Mouse (Mus musculus): Measurements from ENCODE around the gene Wapl. TPM values are rescaled to one million over a fixed set of nuclear protein-coding genes. Genes with fewer than 3 reads are reported as not detected.
A peak's percentile ranks its signal among the peaks of the same experiment; 100 is the strongest.

Gene Wapl
- polyA plus RNA-seq, 1 experiment = 231 TPM

- peak overlapping the region; percentile 69 for H3K9ac ChIP-seq (ENCODE audit: low read depth, poor library complexity, severe bottlenecking)
- H3K27me3 ChIP-seq (ENCODE audit: control insufficient read depth, insufficient read depth, low read length, poor library complexity, severe bottlenecking) = no peaks in the 10 kb centered on the region
- peak overlapping the region; percentile 63 for H3K4me3 ChIP-seq (ENCODE audit: low read depth, low read length)
- H3K9me3 ChIP-seq (replicated peaks; ENCODE audit: control insufficient read depth, insufficient read depth, low read length, poor library complexity, severe bottlenecking) = peaks cover 5% of the 10 kb centered on the region; the same call in 1 of the 2 replicates
- TF ChIP-seq POLR2A (IDR thresholded peaks at IDR 0.05; ENCODE audit: insufficient read depth, low read length) = no peak
- TF ChIP-seq CTCF (IDR thresholded peaks at IDR 0.05; ENCODE audit: low read depth, low read length) = no peak
- TF ChIP-seq EP300 (IDR thresholded peaks at IDR 0.05; ENCODE audit: insufficient read depth, low read depth, low read length) = no peak
- H3K27ac ChIP-seq (ENCODE audit: insufficient read depth, low read length) = peak overlapping the region; percentile 89
- H3K36me3 ChIP-seq (ENCODE audit: control insufficient read depth, insufficient read depth, low read length, poor library complexity, severe bottlenecking) = no peaks in the 10 kb centered on the region
- peaks cover 5% of the 10 kb centered on the region for H3K4me1 ChIP-seq (ENCODE audit: control insufficient read depth, insufficient read depth, low read length)
These were observed 11.3 kb upstream of the Wapl start for GRCm38 (mm10) chr14:34662478-34662826.

DNA sequence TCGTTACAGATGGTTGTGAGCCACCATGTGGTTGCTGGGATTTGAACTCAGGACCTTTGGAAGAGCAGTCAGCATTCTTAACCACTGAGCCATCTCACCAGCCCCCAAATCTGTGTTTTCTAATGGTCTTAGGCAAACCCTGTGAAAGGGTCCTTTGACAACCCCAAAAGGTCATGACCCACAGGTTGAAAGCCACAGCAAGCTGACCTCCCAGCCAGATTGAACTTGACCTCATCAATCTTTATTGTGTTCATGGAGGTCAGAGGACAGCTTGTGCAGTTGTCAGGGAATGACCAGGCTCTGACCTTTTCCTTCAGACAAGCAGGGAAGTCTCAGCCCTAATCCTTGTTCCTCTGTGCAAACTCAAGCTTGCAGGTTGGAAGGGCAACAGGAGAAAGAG is 10.3 kb upstream of the Wapl start:
- Histone ChIP-seq H3K27ac (ENCODE audit: insufficient read depth, low read length) (no peak overlapping the region), H3K9ac (ENCODE audit: low read depth, poor library complexity, severe bottlenecking) (no peak overlapping the region), H3K27me3 (ENCODE audit: control insufficient read depth, insufficient read depth, low read length, poor library complexity, severe bottlenecking) (no peaks in the 10 kb centered on the region), H3K4me1 (ENCODE audit: control insufficient read depth, insufficient read depth, low read length) (peaks cover 5% of the 10 kb centered on the region), H3K36me3 (ENCODE audit: control insufficient read depth, insufficient read depth, low read length, poor library complexity, severe bottlenecking) (no peaks in the 10 kb centered on the region), H3K4me3 (ENCODE audit: low read depth, low read length) (no peak overlapping the region), H3K9me3 (replicated peaks; ENCODE audit: control insufficient read depth, insufficient read depth, low read length, poor library complexity, severe bottlenecking) (peaks cover 4% of the 10 kb centered on the region; the same call in 1 of the 2 replicates)
- TF ChIP-seq EP300 (IDR thresholded peaks at IDR 0.05; ENCODE audit: insufficient read depth, low read depth, low read length) (peak; percentile 42; the same call in 1 of the 2 replicates), CTCF (IDR thresholded peaks at IDR 0.05; ENCODE audit: low read depth, low read length) (no peak)

- no peak for TF ChIP-seq EP300 (IDR thresholded peaks at IDR 0.05; ENCODE audit: insufficient read depth, low read depth, low read length)
- no peak for TF ChIP-seq POLR2A (IDR thresholded peaks at IDR 0.05; ENCODE audit: insufficient read depth, low read length)
- no peak for TF ChIP-seq CTCF (IDR thresholded peaks at IDR 0.05; ENCODE audit: low read depth, low read length)
- Histone ChIP-seq H3K4me1 (ENCODE audit: control insufficient read depth, insufficient read depth, low read length) (peaks cover 4% of the 10 kb centered on the region), H3K9me3 (replicated peaks; ENCODE audit: control insufficient read depth, insufficient read depth, low read length, poor library complexity, severe bottlenecking) (no peaks in the 10 kb centered on the region)
These were observed 4.6 kb upstream of the Wapl start for GRCm38 (mm10) chr14:34669082-34669481.

DNA sequence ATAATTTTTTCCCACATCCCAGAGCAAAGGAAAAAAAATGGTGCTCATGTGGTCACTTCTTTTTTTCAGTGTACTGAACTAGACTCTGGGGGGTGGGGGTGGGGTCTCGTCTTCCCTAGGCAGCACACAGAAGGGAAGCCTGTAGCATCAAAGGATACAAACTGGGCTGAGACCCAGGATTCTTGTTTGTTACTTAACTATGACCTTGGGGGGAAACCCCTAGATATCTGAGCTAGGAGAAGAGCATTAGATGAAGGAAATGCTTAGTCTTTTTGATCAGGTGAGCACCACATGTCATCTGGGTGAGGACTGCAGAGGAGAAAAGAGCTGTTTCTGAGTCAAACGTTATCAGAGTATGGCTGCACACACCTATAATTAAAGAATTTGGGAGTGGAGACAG is 3.5 kb upstream of the Wapl start:
- TF ChIP-seq POLR2A (IDR thresholded peaks at IDR 0.05; ENCODE audit: insufficient read depth, low read length) = no peak
- TF ChIP-seq CTCF (IDR thresholded peaks at IDR 0.05; ENCODE audit: low read depth, low read length) = no peak
- no peak for TF ChIP-seq EP300 (IDR thresholded peaks at IDR 0.05; ENCODE audit: insufficient read depth, low read depth, low read length)

More at GRCm38 (mm10) chr14:34669082-34669481, 4.6 kb upstream of the Wapl start:
- Histone ChIP-seq H3K27ac (ENCODE audit: insufficient read depth, low read length) (no peak overlapping the region), H3K36me3 (ENCODE audit: control insufficient read depth, insufficient read depth, low read length, poor library complexity, severe bottlenecking) (no peaks in the 10 kb centered on the region), H3K9ac (ENCODE audit: low read depth, poor library complexity, severe bottlenecking) (no peak overlapping the region), H3K4me3 (ENCODE audit: low read depth, low read length) (no peak overlapping the region), H3K27me3 (ENCODE audit: control insufficient read depth, insufficient read depth, low read length, poor library complexity, severe bottlenecking) (no peaks in the 10 kb centered on the region)

GRCm38 (mm10) chr14:34674229-34674791 is 582 bp downstream of the Wapl start:
- Histone ChIP-seq H3K9me3 (replicated peaks; ENCODE audit: control insufficient read depth, insufficient read depth, low read length, poor library complexity, severe bottlenecking) (no peaks in the 10 kb centered on the region), H3K36me3 (ENCODE audit: control insufficient read depth, insufficient read depth, low read length, poor library complexity, severe bottlenecking) (peaks cover 14% of the 10 kb centered on the region), H3K27ac (ENCODE audit: insufficient read depth, low read length) (peak overlapping the region; percentile 20), H3K9ac (ENCODE audit: low read depth, poor library complexity, severe bottlenecking) (peak overlapping the region; percentile 99), H3K27me3 (ENCODE audit: control insufficient read depth, insufficient read depth, low read length, poor library complexity, severe bottlenecking) (no peaks in the 10 kb centered on the region), H3K4me3 (ENCODE audit: low read depth, low read length) (peak overlapping the region; percentile 98), H3K4me1 (ENCODE audit: control insufficient read depth, insufficient read depth, low read length) (peaks cover 2% of the 10 kb centered on the region)
- no peak for TF ChIP-seq EP300 (IDR thresholded peaks at IDR 0.05; ENCODE audit: insufficient read depth, low read depth, low read length)
- no peak for TF ChIP-seq CTCF (IDR thresholded peaks at IDR 0.05; ENCODE audit: low read depth, low read length)
- no peak for TF ChIP-seq POLR2A (IDR thresholded peaks at IDR 0.05; ENCODE audit: insufficient read depth, low read length)

More for the DNA sequence above, 3.5 kb upstream of the Wapl start:
- H3K36me3 ChIP-seq (ENCODE audit: control insufficient read depth, insufficient read depth, low read length, poor library complexity, severe bottlenecking) = no peaks in the 10 kb centered on the region
- H3K9me3 ChIP-seq (replicated peaks; ENCODE audit: control insufficient read depth, insufficient read depth, low read length, poor library complexity, severe bottlenecking) = no peaks in the 10 kb centered on the region
- H3K27ac ChIP-seq (ENCODE audit: insufficient read depth, low read length) = peak overlapping the region; percentile 15; the same call in 1 of the 2 replicates
- H3K9ac ChIP-seq (ENCODE audit: low read depth, poor library complexity, severe bottlenecking) = no peak overlapping the region
- H3K4me3 ChIP-seq (ENCODE audit: low read depth, low read length) = no peak overlapping the region
- no peaks in the 10 kb centered on the region for H3K27me3 ChIP-seq (ENCODE audit: control insufficient read depth, insufficient read depth, low read length, poor library complexity, severe bottlenecking)
- H3K4me1 ChIP-seq (ENCODE audit: control insufficient read depth, insufficient read depth, low read length) = peaks cover 2% of the 10 kb centered on the region

DNA sequence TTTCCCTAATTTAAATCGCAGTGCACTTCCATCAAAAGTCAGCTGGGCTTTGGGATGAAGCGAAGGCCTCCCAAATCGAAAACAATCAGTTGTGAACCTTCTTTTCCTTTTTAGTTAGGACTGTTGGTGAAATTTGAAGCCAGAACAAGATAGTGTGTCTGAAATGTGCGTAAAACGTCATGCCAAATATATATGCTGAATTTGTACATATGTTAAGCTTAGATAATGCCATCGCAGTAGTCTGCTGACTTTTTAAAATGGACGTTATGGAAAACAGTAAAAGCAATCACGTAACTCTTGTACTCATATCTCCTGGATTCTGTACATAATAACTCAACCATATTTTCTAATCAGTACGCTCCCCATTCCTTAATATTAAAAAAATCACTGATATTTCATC is 1.2 kb downstream of the Wapl start:
- Histone ChIP-seq H3K4me3 (ENCODE audit: low read depth, low read length) (peak overlapping the region; percentile 98), H3K9me3 (replicated peaks; ENCODE audit: control insufficient read depth, insufficient read depth, low read length, poor library complexity, severe bottlenecking) (no peaks in the 10 kb centered on the region), H3K4me1 (ENCODE audit: control insufficient read depth, insufficient read depth, low read length) (peaks cover 2% of the 10 kb centered on the region), H3K27ac (ENCODE audit: insufficient read depth, low read length) (peak overlapping the region; percentile 20), H3K36me3 (ENCODE audit: control insufficient read depth, insufficient read depth, low read length, poor library complexity, severe bottlenecking) (peaks cover 14% of the 10 kb centered on the region), H3K9ac (ENCODE audit: low read depth, poor library complexity, severe bottlenecking) (peak overlapping the region; percentile 99), H3K27me3 (ENCODE audit: control insufficient read depth, insufficient read depth, low read length, poor library complexity, severe bottlenecking) (no peaks in the 10 kb centered on the region)
- TF ChIP-seq EP300 (IDR thresholded peaks at IDR 0.05; ENCODE audit: insufficient read depth, low read depth, low read length) (no peak), POLR2A (IDR thresholded peaks at IDR 0.05; ENCODE audit: insufficient read depth, low read length) (no peak), CTCF (IDR thresholded peaks at IDR 0.05; ENCODE audit: low read depth, low read length) (no peak)
